Mouse (Mus musculus): ENCODE results near the gene Cnot6.

The Cnot6 gene

DNA sequence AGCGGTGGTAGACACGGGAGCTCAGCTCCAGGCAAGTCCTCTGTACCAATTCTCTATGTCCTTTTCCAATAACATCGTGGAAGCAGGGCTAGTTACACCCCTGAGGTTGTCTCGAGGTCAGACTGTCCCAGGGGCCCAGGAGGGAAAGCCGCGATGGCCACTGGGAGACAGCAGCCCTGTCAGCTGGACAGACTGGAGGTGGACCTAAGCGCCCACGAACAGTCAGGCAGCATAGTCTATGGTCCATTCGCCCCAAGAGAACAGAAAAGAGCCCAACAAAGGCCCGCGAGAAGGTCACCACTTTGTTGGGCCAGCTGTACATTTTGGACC lies 59.5 kb downstream of the Cnot6 start:
- no peak for DNase-seq

DNA sequence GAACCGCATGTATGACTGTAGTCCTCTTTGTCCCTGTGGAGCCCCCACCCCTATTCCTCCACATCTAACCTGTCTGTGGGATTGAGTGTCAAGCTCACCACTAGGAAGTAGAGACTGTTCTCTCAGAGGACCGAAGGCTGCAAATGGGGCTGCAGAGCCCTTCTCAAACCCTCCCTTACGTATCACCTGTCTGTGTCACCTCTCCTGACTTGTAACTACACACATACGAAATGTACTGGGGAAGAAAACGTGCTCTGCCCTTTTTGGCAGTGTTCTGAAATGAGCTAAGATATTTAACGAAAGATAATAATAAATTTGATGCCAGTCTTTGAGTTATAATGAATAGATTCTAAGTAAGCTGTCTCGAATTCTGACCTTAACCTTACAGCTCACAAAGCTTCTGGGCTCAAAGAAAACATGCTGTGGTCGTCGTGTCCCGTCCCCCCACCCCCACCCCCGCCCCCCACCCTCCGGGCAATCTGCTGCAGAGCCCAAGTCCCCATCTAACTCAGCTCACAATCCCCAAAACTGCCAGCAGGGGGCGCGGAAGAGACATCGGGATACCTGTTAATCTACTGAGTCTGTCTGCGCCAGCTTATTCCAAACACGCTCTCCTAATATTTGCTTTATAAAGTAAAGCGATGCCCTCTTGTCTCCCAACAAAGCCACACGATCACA lies 60.0 kb downstream of the Cnot6 start:
- peak; percentile 71 for DNase-seq

DNA sequence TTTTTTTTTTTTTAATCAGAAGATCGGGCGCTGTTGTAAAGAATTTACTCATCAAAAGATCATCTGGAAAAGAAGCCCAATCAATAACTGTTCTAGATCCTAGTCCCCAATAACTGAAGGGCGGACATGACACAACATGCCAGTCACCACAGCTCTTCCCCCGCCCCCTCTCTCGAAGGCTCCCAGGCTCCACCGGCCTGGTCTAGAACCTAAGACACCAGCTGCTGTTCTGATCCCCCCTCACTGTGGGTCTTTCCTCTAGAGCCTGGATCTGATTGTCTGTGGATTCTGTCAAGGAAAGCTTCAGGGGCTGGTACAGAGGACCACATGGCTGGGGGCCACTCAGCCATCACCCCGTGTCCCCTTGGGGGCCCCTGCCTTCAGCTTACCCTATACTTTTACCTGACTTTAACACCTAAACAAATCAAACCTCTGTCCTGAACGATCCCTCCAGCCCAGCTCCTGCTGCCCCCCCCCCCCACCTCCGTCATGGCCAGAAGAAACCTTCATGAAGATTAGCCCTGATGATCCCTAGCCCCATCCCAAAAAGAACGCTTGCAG lies 60.7 kb downstream of the Cnot6 start:
- no peak for DNase-seq

DNA sequence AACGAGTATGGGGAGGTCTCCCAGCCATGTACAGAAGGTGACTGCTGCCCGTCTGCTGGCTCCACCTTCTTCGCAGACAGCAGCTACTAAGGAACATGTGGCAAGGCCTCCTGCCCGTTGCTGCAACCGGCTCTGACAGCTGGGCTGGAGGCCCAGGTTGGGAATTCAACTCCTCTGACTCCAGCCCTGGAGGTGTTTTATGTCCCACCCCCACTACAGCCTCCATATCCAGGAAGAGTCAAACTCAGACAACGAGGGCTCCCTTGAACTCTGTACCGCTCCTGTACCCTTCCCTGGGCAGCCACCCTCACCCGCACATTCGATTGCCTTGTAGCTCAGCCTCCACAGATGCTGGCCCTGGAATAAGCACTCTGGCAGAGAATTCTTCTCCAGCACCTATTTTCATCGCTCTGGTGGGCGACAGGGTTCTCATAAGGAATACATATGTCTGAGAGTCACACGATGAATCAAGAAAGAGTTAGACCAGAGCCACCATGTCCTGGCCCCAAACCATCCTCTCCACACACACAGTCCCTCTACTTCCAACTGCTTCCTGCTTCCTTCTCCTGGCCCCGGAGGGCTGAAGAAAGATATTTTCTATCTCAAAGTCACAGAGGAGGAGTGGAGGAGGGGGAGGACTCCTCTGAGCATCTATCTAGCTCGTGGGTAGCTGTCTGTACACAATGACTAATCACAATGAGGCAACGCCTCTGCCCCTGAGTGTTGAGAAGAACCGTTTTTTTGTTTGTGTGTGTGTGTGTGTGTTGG lies 61.3 kb downstream of the Cnot6 start:
- no peak for DNase-seq

DNA sequence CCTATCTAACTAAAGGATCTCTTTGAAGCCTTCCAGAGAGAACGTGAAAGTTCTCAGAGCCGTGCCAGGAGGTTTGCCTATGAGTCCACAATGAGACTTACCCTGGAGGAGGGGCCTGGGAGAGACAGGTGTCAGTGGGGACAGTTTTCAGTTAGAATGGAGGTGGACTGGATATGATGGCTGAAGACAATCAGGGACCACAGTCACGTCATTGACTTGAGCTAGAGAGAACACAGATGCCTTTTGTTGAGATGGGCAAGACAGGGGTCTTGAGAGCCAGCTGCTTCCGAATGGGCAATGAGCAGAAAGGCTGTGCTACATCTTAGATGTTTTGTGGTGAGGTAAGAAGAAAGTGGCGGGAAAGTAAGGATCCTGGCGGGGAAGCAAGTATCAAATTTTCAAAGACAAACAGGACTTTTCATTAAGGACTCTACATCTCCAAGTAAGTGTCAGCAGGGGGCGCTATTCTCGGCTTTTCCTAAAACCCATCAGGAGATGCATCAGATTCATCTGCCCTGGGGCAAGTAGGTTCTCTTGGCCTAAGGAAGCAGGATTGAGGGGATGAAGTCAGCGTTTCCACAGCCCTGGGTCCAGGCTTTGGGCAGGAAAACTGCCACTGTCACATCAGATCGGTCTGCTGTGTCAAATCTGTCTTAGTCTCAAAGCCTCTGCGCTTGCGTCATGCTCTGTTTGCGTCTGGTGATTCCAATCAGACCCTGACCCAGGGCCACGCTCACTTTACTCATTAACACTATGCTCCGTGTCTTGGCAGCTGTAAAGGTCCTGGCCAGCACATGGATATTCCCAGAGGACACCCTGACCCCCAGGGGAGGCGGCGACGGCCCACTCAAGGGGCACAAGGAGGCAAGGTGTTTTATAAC lies 62.2 kb downstream of the Cnot6 start:
- DNase-seq: no peak

DNA sequence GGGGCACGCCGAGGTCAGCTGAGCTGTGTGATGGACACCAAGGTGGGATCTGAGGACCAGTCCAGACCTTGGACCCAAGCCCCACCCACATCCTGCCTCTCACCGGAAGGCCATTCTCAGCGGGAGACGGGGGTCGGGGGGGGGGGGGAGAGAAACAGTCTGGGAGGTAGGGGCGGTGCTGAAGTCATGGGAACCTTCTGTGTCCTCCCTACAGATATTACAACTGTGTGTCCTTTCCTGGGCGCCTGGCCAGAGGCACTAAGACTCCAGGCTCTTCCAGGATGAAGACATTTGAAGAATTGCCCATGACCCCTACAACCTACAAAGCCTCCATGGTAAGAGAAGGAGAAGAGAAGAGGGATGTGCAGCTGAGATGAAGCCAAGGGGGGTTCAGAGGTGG lies 66.8 kb downstream of the Cnot6 start:
- DNase-seq: no peak

DNA sequence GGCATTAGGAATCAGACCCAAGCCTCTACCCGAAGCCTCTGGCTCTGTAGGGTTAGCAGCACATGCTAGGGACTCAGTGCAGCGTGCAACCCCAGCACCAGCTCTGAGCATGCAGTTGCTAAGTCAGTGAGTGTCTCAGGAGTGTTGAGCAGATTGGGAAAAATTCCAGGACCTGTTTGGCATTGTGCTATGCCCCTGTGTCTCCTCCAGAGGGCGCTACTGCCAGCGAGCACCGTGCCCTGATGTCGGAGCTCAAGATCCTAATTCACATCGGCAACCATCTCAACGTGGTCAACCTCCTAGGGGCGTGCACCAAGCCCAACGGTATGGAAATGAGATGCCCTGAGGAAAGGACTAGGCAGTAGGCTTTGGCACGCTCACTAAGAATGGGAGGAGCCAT lies 76.1 kb downstream of the Cnot6 start:
- no peak for DNase-seq

DNA sequence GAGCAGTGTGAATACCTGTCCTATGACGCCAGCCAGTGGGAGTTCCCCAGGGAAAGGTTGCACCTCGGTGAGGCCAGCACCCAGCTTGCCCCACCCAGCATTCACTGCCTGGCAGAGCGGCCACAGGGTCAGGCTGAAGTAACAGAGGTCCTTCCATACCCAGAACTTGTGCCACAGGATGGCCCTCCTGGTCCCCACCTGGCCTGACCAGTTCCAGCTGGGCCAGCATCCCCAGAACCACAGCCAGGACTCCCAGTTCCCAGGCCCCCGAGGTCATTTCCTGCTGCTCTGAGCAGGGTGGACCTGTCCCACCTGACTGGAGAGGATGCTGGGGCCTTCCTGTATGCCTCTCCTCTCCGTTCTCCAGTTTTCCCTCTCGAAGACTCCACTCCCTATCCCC lies 76.9 kb downstream of the Cnot6 start:
- DNase-seq: no peak

DNA sequence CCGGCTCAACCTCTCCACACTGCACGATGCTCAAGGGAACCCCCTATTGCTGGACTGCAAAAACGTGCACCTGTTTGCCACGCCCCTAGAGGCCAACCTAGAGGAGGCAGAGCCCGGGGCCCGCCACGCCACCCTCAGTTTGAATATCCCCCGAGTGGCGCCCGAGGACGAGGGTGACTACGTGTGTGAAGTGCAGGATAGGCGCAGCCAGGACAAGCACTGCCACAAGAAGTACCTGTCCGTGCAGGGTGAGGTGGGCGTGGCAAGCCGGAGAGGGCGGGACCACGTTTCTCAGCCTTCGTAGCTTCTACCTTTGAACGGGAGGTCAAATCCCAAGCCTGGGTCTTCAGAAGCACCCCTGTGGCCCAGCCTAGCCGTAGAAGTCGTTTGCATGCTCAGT lies 78.4 kb downstream of the Cnot6 start:
- no peak for DNase-seq

DNA sequence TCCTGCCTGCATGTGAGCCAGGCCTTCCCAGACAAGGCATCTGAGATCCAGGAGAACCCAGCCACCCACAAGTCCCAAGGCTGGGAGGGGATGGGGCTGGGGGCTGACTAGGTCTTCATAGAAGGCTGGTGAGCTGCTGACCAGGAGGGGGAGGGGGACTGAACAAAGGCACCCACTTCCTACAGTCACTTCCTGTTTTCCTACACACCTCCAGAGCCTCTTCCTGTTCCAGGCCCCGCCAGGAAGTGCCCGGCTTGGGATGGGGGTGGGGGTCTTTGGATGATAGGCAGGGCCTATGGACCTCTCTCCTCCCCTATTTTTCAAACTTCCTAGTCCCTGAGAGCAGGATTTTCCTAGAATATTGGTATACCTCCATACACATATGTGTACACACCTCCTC lies 80.3 kb downstream of the Cnot6 start:
- no peak for DNase-seq

DNA sequence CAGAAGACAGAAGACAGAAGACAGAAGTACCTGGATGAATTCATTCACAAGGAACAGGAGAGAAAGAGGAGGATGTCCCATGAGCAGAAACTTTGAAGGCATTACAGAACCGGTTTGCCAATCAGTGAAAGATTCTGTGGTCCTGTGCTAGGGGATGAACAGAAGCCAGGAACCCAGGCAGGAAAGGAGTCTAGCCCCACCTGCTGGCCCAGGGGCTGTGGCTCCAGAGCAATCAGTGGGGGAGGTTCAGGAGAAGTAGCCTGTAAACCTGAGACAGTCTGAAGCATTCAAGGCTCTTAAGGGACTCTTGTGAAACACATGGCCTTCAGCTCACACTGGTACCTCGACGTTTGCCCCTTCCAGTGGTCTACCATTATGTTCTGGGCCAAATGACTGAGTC lies 81.4 kb downstream of the Cnot6 start:
- DNase-seq: no peak

DNA sequence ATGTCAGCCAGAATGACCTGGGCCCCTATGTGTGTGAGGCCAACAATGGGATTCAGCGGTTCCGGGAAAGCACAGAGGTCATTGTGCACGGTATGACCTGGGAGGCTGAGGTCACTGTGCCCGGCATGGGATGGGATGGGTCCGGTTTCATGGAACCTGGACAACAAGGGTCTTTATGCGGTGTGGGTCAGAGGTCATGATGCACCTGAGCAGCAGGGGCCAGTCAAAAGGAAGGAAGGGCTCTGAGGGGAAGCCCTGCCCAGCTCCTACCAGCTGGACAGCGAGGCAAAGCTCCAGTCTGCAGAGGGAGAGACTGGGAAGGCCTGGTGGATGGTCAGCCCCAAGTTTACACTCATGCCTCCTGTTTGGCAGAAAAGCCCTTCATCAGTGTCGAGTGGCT lies 85.8 kb downstream of the Cnot6 start:
- DNase-seq: no peak

DNA sequence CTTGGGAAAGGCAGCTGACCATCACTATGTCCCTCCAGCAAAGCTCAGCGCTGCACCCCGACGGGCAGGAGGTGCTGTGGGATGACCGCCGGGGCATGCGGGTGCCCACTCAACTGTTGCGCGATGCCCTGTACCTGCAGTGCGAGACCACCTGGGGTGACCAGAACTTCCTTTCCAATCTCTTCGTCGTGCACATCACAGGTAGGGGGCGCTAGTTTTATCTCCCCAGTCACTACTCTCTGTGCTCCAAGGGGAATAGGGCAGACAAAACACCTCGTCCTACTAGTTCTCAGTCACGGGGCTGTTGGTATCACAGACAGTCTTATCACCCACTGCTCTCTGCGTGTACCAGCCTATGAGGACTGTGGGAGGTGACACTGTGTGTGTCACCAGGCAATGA lies 86.7 kb downstream of the Cnot6 start:
- DNase-seq: no peak

DNA sequence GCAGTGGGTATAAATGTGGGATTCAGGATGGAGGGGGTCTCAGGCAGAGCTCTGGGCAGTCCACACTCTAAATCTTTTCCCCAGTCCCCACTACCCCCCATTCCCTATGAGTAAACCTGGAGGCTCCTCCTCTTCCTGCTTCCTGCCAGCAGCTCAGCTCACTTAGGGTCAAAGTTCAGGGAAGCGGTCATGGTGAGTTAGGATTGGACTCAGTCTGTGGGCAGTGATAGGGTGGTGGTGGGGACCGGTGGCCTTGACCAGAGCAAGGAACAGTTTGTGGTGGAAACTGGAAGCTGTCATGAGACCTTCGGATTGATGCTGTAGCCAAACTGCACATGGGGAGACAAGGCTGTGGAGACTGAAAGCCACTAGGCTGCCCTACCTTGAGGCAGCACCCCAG lies 88.4 kb downstream of the Cnot6 start:
- no peak for DNase-seq

DNA sequence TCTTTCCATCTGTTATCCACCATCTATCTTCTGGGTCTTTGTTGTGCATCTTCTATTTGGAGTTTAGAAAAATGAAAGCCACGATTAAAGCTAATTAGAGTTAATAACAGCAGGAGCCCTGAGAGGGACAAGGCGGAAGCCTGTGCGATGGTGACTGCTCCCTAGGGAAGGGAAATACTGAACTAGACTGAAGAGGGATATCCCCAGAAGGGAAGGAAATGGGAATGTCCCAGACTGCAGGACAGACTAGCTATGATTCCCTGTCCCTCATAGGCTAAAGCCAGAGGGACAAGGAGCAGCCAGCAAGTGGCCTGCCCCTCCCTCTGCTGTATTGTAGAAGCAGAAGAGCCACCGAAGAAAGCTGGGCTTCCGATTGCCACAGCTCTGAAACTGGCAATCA lies 90.6 kb downstream of the Cnot6 start:
- DNase-seq: no peak

All from cerebellum, adult 8-10 months (tissue).